Mouse (Mus musculus) kidney, adult 2 months (tissue): ENCODE measurements around the gene Ccnjl.

Experiments
- CTCF ChIP-seq: fragments of 200-500 bp; conservative IDR thresholded peaks from 2 replicates; pipeline ENCODE4 v1.5.1; 2011; ENCODE audit warnings: low read depth, mild to moderate bottlenecking, control low read depth, low read length, moderate library complexity, mixed read lengths; ENCODE audit not compliant: insufficient read depth, insufficient read length
- POLR2A ChIP-seq: fragments of 200-500 bp; IDR thresholded peaks from one replicate; pipeline ENCODE4 v1.6.1; 2011; ENCODE audit warnings: low read depth, low read length, control low read depth

- TF ChIP-seq CTCF, result no peak
- no peak for TF ChIP-seq POLR2A
Observed at GRCm38 (mm10) chr11:43548657-43549435, 20.3 kb downstream of the Ccnjl start.
